Mouse (Mus musculus) lung, postnatal 0 days (tissue): ENCODE results near the gene Wnt5b. TPM values are rescaled to one million over a fixed set of nuclear protein-coding genes. Genes with fewer than 3 reads are reported as not detected.
A peak's percentile ranks its signal among the peaks of the same experiment; 100 is the strongest.

Source experiments
- ATAC-seq: fragments of 200-750 bp; cut with Nextera tagmentation; 2 replicates; pipeline ENCODE4 v1.8.0; 2017; ENCODE audit warnings: moderate library complexity
- DNase-seq: peaks from one replicate; pipeline ENCODE4 v3.0.0-alpha.2; 2016; ENCODE audit warnings: low spot score
- H3K27ac ChIP-seq: fragments of 300-500 bp; sonication (generic); 2 replicates; pipeline ENCODE4 v1.5.1; 2014; ENCODE audit warnings: antibody characterized with exemption, mild to moderate bottlenecking, low read length, mixed read lengths
- H3K27me3 ChIP-seq: fragments of 300-500 bp; sonication (generic); replicated peaks from 2 replicates; pipeline ENCODE4 v1.6.1; 2014; ENCODE audit warnings: low read length, mixed read lengths; ENCODE audit not compliant: insufficient read depth
- H3K36me3 ChIP-seq: fragments of 300-500 bp; sonication (generic); 2 replicates; pipeline ENCODE4 v1.6.1; 2014; ENCODE audit warnings: low read length, mixed read lengths; ENCODE audit not compliant: insufficient read depth
- H3K4me1 ChIP-seq: fragments of 300-500 bp; sonication (generic); 2 replicates; pipeline ENCODE4 v1.6.1; 2014; ENCODE audit warnings: antibody characterized with exemption, low read depth, low read length, mixed read lengths; ENCODE audit not compliant: insufficient read depth
- H3K4me2 ChIP-seq: fragments of 300-500 bp; sonication (generic); replicated peaks from 2 replicates; pipeline ENCODE4 v1.6.1; 2014; ENCODE audit warnings: low read depth, mild to moderate bottlenecking, low read length, moderate library complexity, mixed read lengths
- H3K4me3 ChIP-seq: fragments of 300-500 bp; sonication (generic); 2 replicates; pipeline ENCODE4 v1.5.1; 2014; ENCODE audit warnings: low read depth, low read length
- H3K9ac ChIP-seq: fragments of 300-500 bp; sonication (generic); replicated peaks from 2 replicates; pipeline ENCODE4 v1.6.1; 2014; ENCODE audit warnings: low read depth, mild to moderate bottlenecking
- H3K9me3 ChIP-seq: fragments of 300-500 bp; sonication (generic); 2 replicates; pipeline ENCODE4 v1.6.1; 2016; ENCODE audit warnings: low read length, mixed read lengths
- CTCF ChIP-seq: IDR thresholded peaks from 2 replicates; pipeline ENCODE4 v1.5.1; 2016; ENCODE audit warnings: antibody characterized with exemption, mild to moderate bottlenecking
- EP300 ChIP-seq: IDR thresholded peaks from 2 replicates; pipeline ENCODE4 v1.6.1; 2016; ENCODE audit warnings: antibody characterized with exemption, mild to moderate bottlenecking, control low read depth
- WGBS: fragments of 180-500 bp; shearing (Covaris S2); extraction: QIAGEN DNeasy Blood & Tissue Kit; methylation state at CpG from one replicate; pipeline ENCODE4 v1.1.7; 2014; 5-methylcytosine and 5-hydroxymethylcytosine counted together
- polyA plus RNA-seq: library from polyadenylated mRNA; unstranded; fragments of >200 nt; fragmentation: Nextera tagmentation; extraction: Ambion mirVana; gene quantifications from 2 replicates; pipeline ENCODE4 v1.2.1, GENCODE M21; 2015

Gene Wnt5b
- polyA plus RNA-seq, 1 experiment from 2014 or later, result 6.6 TPM

DNA sequence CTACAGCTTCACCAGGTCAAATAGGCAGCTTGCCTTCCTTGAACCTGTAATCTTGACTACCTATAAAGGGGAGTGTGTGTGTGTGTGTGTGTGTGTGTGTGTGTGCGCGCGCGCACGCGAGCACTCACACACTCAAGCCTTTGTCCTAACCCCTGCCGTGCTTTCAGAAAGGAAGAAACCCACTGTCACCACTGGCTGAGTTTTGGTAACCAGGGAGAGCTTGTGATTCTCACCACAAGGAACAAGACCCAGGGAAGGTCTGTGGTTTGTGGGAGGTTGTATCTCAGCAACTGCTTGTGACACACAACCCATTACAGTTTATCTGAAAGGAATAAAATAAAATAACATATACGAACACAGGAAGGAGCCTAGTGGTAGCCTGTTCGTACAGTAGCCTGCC, 135.6 kb downstream of the Wnt5b start:
- H3K9me3 ChIP-seq, result no peaks in the 10 kb centered on the region
- WGBS, result 75% methylated on average over 9 of the region's 9 CpGs
- no peak overlapping the region for H3K4me3 ChIP-seq
- H3K27ac ChIP-seq, result no peak overlapping the region
- DNase-seq (no peak), ATAC-seq (no peak; the same call in 1 of the 2 replicates)
- H3K4me2 ChIP-seq, result no peak overlapping the region
- H3K36me3 ChIP-seq, result no peaks in the 10 kb centered on the region
- H3K27me3 ChIP-seq, result no peaks in the 10 kb centered on the region
- H3K9ac ChIP-seq, result no peak overlapping the region
- no peaks in the 10 kb centered on the region for H3K4me1 ChIP-seq
- TF ChIP-seq EP300 (no peak), CTCF (no peak)

DNA sequence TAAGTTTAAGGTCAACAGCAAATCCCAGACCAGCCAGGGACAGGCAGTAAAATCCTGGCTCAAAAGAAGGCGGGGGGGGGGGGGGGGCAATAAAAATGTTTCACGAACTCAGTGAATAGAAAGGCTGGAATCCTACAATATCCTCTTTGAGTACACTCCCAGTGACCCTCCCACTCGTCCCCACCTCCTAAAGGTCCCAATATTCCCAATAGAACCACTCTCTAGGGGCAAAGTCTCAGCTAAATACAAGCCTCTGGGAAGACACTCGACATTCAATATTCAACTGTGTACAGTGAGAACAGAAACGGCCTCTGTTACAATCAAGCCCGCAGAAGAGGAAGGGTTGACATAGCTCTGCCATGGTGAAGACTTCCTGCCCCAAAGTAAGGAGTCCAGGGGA, 136.3 kb downstream of the Wnt5b start:
- H3K27me3 ChIP-seq, result no peaks in the 10 kb centered on the region
- no peaks in the 10 kb centered on the region for H3K9me3 ChIP-seq
- no peak overlapping the region for H3K4me3 ChIP-seq
- WGBS, result 60% methylated on average over 6 of the region's 6 CpGs
- H3K4me1 ChIP-seq, result no peaks in the 10 kb centered on the region
- no peaks in the 10 kb centered on the region for H3K36me3 ChIP-seq
- no peak overlapping the region for H3K4me2 ChIP-seq
- TF ChIP-seq CTCF, result no peak
- TF ChIP-seq EP300, result no peak
- DNase-seq (no peak), ATAC-seq (no peak)
- no peak overlapping the region for H3K9ac ChIP-seq
- H3K27ac ChIP-seq, result no peak overlapping the region

DNA sequence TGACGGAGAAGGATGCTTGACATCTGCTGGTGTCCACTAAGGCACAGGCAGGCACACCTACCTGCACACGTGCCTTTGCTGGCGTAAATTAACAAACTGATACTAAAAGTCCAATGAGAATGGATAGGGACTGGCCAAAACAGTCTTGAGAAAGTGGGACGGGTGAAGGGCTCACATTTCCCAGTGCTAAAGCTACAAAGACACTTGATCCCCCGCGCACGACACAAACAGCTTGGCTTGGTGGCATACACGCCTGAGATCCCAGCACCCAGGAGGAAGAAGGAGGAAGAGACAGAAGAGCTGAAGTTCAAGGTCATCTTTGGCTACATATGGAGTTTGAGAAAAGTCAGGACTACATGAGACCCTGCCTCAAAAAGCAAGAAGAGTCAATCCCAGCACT, 137.6 kb downstream of the Wnt5b start:
- Histone ChIP-seq H3K36me3 (no peaks in the 10 kb centered on the region), H3K9me3 (no peaks in the 10 kb centered on the region), H3K9ac (no peak overlapping the region), H3K4me3 (no peak overlapping the region), H3K27me3 (no peaks in the 10 kb centered on the region), H3K4me2 (no peak overlapping the region), H3K27ac (no peak overlapping the region), H3K4me1 (no peaks in the 10 kb centered on the region)
- TF ChIP-seq EP300, result no peak
- TF ChIP-seq CTCF, result no peak
- ATAC-seq (no peak), DNase-seq (no peak)
- 80% methylated on average over 8 of the region's 8 CpGs for WGBS

DNA sequence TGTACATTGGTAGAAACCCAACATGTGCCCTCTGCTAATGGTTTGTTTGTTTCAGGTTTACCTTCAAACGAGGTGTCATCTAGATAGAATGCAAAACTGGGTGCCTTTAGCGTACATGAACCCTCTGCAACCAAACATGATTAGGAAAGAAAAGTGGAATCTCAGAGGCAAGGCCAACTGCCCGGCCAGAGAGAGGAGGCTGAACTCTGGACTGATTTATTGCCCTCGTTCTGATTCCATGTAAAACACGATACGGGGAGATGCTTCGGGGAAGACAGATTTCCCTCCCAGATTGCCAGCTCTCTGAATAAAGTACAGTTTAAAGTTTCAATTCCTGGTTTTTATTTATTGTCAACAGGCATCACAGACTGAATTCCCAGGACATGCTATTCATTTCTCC, 138.8 kb downstream of the Wnt5b start:
- H3K27me3 ChIP-seq, result no peaks in the 10 kb centered on the region
- 67% methylated on average over 7 of the region's 7 CpGs for WGBS
- H3K9ac ChIP-seq, result no peak overlapping the region
- no peak for DNase-seq
- TF ChIP-seq EP300, result no peak
- no peak for TF ChIP-seq CTCF
- no peak overlapping the region for H3K4me3 ChIP-seq
- H3K36me3 ChIP-seq, result no peaks in the 10 kb centered on the region
- H3K4me1 ChIP-seq, result no peaks in the 10 kb centered on the region
- no peak for ATAC-seq
- no peak overlapping the region for H3K4me2 ChIP-seq
- H3K9me3 ChIP-seq, result no peaks in the 10 kb centered on the region
- H3K27ac ChIP-seq, result no peak overlapping the region

DNA sequence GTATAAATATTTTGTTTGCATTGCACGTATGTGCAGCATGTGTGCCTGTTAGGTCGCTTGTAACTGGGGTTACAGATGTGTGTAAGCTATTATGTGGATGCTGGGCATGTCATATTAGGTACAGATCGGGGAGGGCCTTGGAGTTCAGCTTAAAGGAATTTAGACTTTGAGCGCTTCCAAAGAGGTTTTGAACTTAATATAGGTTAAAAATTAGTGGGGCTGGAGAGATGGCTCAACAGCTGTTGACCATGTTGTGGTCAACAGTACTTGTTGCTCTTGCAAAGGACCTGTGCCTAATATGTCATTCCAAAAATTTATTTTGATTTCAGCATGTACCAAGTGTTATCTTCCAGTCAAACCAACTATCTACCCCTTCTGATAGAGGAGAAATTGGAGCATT, 139.3 kb downstream of the Wnt5b start:
- no peaks in the 10 kb centered on the region for H3K4me1 ChIP-seq
- WGBS, result 85% methylated on average over 4 of the region's 4 CpGs
- ATAC-seq (no peak), DNase-seq (no peak)
- H3K4me3 ChIP-seq, result no peak overlapping the region
- no peak overlapping the region for H3K9ac ChIP-seq
- no peaks in the 10 kb centered on the region for H3K36me3 ChIP-seq
- H3K27me3 ChIP-seq, result no peaks in the 10 kb centered on the region
- H3K9me3 ChIP-seq, result no peaks in the 10 kb centered on the region
- no peak overlapping the region for H3K27ac ChIP-seq
- TF ChIP-seq CTCF, result no peak
- no peak for TF ChIP-seq EP300
- H3K4me2 ChIP-seq, result no peak overlapping the region

DNA sequence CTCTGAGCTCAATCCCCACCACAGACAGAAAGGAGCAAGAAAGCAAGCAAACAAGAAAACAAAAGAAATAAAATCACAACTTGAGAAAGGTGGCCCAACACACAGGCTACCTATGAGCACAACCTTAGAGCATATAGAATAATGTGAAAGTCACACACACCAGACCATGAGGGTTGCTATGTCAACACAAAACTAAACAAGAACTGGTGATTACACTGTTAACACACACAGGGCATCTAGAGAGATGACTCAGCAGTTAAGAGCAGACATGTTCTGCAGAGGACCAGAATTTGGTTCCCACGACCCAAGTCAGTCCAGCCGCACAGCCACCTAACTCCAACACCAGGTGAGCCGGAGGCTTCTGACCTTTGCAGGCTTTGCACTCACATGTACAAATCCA, 141.2 kb downstream of the Wnt5b start:
- no peak overlapping the region for H3K4me3 ChIP-seq
- H3K36me3 ChIP-seq, result no peaks in the 10 kb centered on the region
- H3K9me3 ChIP-seq, result no peaks in the 10 kb centered on the region
- WGBS, result 74% methylated on average over 3 of the region's 3 CpGs
- H3K9ac ChIP-seq, result no peak overlapping the region
- no peak overlapping the region for H3K27ac ChIP-seq
- H3K4me1 ChIP-seq, result no peaks in the 10 kb centered on the region
- ATAC-seq (peak; percentile 35), DNase-seq (peak; percentile 56)
- no peak for TF ChIP-seq CTCF
- no peak for TF ChIP-seq EP300
- H3K27me3 ChIP-seq, result no peaks in the 10 kb centered on the region
- no peak overlapping the region for H3K4me2 ChIP-seq

DNA sequence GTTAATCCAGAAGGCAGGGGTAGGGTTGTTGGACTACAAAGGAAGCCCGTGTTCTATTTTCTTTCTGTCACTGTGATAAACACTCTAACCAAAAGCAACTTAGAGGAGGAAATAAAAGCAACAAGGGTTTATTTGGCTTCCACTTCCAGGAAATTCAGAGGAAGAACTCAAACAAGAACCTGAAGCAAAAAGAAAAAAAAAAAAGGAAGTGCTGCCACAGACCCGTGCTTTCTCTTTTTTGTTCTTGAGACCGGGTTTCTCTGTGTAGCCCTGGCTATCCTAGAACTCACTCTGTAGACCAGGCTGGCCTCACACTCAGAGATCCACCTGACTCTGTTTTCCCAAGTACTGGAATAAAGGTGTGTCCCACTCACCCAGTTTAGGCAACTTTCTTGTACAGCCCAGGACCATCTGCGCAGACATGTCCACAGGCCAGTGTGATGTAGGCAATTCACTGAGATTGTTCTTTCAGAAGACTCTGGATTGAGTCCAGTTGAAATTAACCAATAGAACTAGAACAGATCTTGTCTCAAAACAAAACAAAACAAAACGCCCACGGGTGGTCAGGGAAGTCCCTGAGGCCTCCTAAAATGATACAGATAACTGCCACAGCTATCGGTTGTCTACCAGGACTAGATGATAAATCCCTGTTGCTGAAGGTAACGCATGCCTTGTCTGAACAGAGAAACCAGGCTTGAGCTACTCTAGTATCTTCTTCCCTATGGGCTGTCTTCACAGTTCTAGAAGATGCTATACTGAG, 142.4 kb downstream of the Wnt5b start:
- H3K4me2 ChIP-seq, result no peak overlapping the region
- no peak overlapping the region for H3K4me3 ChIP-seq
- H3K27ac ChIP-seq, result no peak overlapping the region
- H3K9ac ChIP-seq, result no peak overlapping the region
- no peaks in the 10 kb centered on the region for H3K36me3 ChIP-seq
- TF ChIP-seq CTCF (no peak), EP300 (no peak)
- DNase-seq (no peak), ATAC-seq (no peak)
- H3K4me1 ChIP-seq, result no peaks in the 10 kb centered on the region
- 76% methylated on average over 8 of the region's 8 CpGs for WGBS
- H3K9me3 ChIP-seq, result no peaks in the 10 kb centered on the region
- H3K27me3 ChIP-seq, result no peaks in the 10 kb centered on the region
